Mouse (Mus musculus) T-helper 2 cell (primary cell): ENCODE data around the gene Arhgef33.

Experiments used
- in situ Hi-C: fragments of 300-600 bp; cut with MboI, MseI; formaldehyde crosslinking; loops from one replicate; pipeline ENCODE4 v1.15.1; 2025; ENCODE audit warnings: high pct_unique_total_duplicates

Gene Arhgef33

GRCm38 (mm10) chr17:80435680-80436079, 128.5 kb downstream of the Arhgef33 start:
- in situ Hi-C loops = loop anchor here (25.0 kb wide), 1 partner anchor 1052 kb away; no protein-coding TSS in a partner anchor

GRCm38 (mm10) chr17:80445433-80445832, 138.2 kb downstream of the Arhgef33 start:
- in situ Hi-C loops = loop anchor here (25.0 kb wide), 1 partner anchor 1042 kb away; no protein-coding TSS in a partner anchor

- in situ Hi-C loops = loop anchor here (25.0 kb wide), 1 partner anchor 1041 kb away; no protein-coding TSS in a partner anchor
Observed at GRCm38 (mm10) chr17:80446470-80446869, 139.3 kb downstream of the Arhgef33 start.
